Mouse (Mus musculus): ENCODE measurements at regions not wholly inside any gene's neighbourhood (a gene's known extent, or its start where the extent isn't known, plus 50 kb on each side); places are given as distances from the start of the nearest gene placed in this dataset.

- in situ Hi-C loops (cut with MboI; ENCODE audit: low pct_unique_long_range_greater_than_20kb), result no loop called here
- H3K27me3 ChIP-seq, result no peaks in the 10 kb centered on the region
- DNase-seq (ENCODE audit: low read depth, low spot score) (no peak), ATAC-seq (no peak)
- CTCF ChIA-PET, result interaction anchor here (0.7 to 1.4 kb wide), 5 partner anchors 9 to 31 kb away, joined by 3 to 5 read pairs (median 3); no protein-coding TSS in a partner anchor
- POLR2A ChIA-PET, result no interaction called here
- no peak for TF ChIP-seq CTCF (IDR thresholded peaks at IDR 0.05)
Measured at GRCm38 (mm10) chr9:116332485-116333118, 157.4 kb upstream of the Tgfbr2 start.

- DNase-seq (ENCODE audit: low read depth, low spot score) (no peak), ATAC-seq (no peak)
- ChIA-PET CTCF (no interaction called here), POLR2A (no interaction called here)
- no peak for TF ChIP-seq CTCF (IDR thresholded peaks at IDR 0.05)
- no peaks in the 10 kb centered on the region for H3K27me3 ChIP-seq
- in situ Hi-C loops (cut with MboI; ENCODE audit: low pct_unique_long_range_greater_than_20kb), result no loop called here
Measured at GRCm38 (mm10) chr9:116331406-116331805, 156.2 kb upstream of the Tgfbr2 start.

- ATAC-seq (no peak), DNase-seq (ENCODE audit: low read depth, low spot score) (no peak)
- in situ Hi-C loops (cut with MboI; ENCODE audit: low pct_unique_long_range_greater_than_20kb), result no loop called here
- TF ChIP-seq CTCF (IDR thresholded peaks at IDR 0.05), result no peak
- H3K27me3 ChIP-seq, result no peaks in the 10 kb centered on the region
- POLR2A ChIA-PET, result no interaction called here
- CTCF ChIA-PET, result no interaction called here
Measured at GRCm38 (mm10) chr9:116330796-116331195, 155.6 kb upstream of the Tgfbr2 start.

- ATAC-seq (no peak), DNase-seq (ENCODE audit: low read depth, low spot score) (no peak)
- no peak for TF ChIP-seq CTCF (IDR thresholded peaks at IDR 0.05)
- ChIA-PET CTCF (no interaction called here), POLR2A (no interaction called here)
- H3K27me3 ChIP-seq, result no peaks in the 10 kb centered on the region
- in situ Hi-C loops (cut with MboI; ENCODE audit: low pct_unique_long_range_greater_than_20kb), result no loop called here
Measured at GRCm38 (mm10) chr9:116329147-116329546, 154.0 kb upstream of the Tgfbr2 start.

GRCm38 (mm10) chr9:116328201-116328600, 153.0 kb upstream of the Tgfbr2 start:
- ChIA-PET CTCF (no interaction called here), POLR2A (no interaction called here)
- DNase-seq (ENCODE audit: low read depth, low spot score), result no peak
- in situ Hi-C loops (cut with MboI; ENCODE audit: low pct_unique_long_range_greater_than_20kb), result no loop called here
- H3K27me3 ChIP-seq, result no peaks in the 10 kb centered on the region
- TF ChIP-seq CTCF (IDR thresholded peaks at IDR 0.05), result no peak
- no peak for ATAC-seq

GRCm38 (mm10) chr9:116327080-116327479, 151.9 kb upstream of the Tgfbr2 start:
- DNase-seq (ENCODE audit: low read depth, low spot score) (no peak), ATAC-seq (no peak)
- no peak for TF ChIP-seq CTCF (IDR thresholded peaks at IDR 0.05)
- POLR2A ChIA-PET, result no interaction called here
- in situ Hi-C loops (cut with MboI; ENCODE audit: low pct_unique_long_range_greater_than_20kb), result no loop called here
- CTCF ChIA-PET, result no interaction called here
- no peaks in the 10 kb centered on the region for H3K27me3 ChIP-seq

- no peak for ATAC-seq
- CTCF ChIA-PET, result interaction anchor here (0.9 to 1.4 kb wide), 4 partner anchors 10 to 41 kb away, joined by 3 to 6 read pairs (median 4); no protein-coding TSS in a partner anchor
- H3K27me3 ChIP-seq, result no peaks in the 10 kb centered on the region
- TF ChIP-seq CTCF (IDR thresholded peaks at IDR 0.05), result no peak
- POLR2A ChIA-PET, result interaction anchor here (0.7 kb wide), 1 partner anchor 45 kb away, joined by 6 read pairs; no protein-coding TSS in a partner anchor
- no peak for DNase-seq (ENCODE audit: low read depth, low spot score)
- in situ Hi-C loops (cut with MboI; ENCODE audit: low pct_unique_long_range_greater_than_20kb), result no loop called here
Measured at GRCm38 (mm10) chr9:116324971-116325370, 149.8 kb upstream of the Tgfbr2 start.

- POLR2A ChIA-PET, result interaction anchor here (0.7 kb wide), 1 partner anchor 46 kb away, joined by 6 read pairs; no protein-coding TSS in a partner anchor
Measured at GRCm38 (mm10) chr9:116323871-116324721, 148.9 kb upstream of the Tgfbr2 start.

GRCm38 (mm10) chr9:116321908-116322307, 146.7 kb upstream of the Tgfbr2 start:
- in situ Hi-C loops (cut with MboI; ENCODE audit: low pct_unique_long_range_greater_than_20kb), result no loop called here
- no peaks in the 10 kb centered on the region for H3K27me3 ChIP-seq
- POLR2A ChIA-PET, result no interaction called here
- DNase-seq (ENCODE audit: low read depth, low spot score) (no peak), ATAC-seq (no peak)
- no peak for TF ChIP-seq CTCF (IDR thresholded peaks at IDR 0.05)
- CTCF ChIA-PET, result no interaction called here

More at GRCm38 (mm10) chr9:116323871-116324721, 148.9 kb upstream of the Tgfbr2 start:
- no peak for DNase-seq (ENCODE audit: low read depth, low spot score)
- H3K27me3 ChIP-seq, result no peaks in the 10 kb centered on the region
- no peak for TF ChIP-seq CTCF (IDR thresholded peaks at IDR 0.05)
- in situ Hi-C loops (cut with MboI; ENCODE audit: low pct_unique_long_range_greater_than_20kb), result no loop called here
- CTCF ChIA-PET, result interaction anchor here (0.9 to 1.2 kb wide), 3 partner anchors 11 to 40 kb away, joined by 3 to 6 read pairs (median 4); no protein-coding TSS in a partner anchor
- no peak for ATAC-seq

GRCm38 (mm10) chr9:116319421-116319820, 144.3 kb upstream of the Tgfbr2 start:
- ChIA-PET CTCF (no interaction called here), POLR2A (no interaction called here)
- in situ Hi-C loops (cut with MboI; ENCODE audit: low pct_unique_long_range_greater_than_20kb), result no loop called here
- DNase-seq (ENCODE audit: low read depth, low spot score) (no peak), ATAC-seq (no peak)
- H3K27me3 ChIP-seq, result no peaks in the 10 kb centered on the region
- no peak for TF ChIP-seq CTCF (IDR thresholded peaks at IDR 0.05)

GRCm38 (mm10) chr9:116316582-116317095, 141.5 kb upstream of the Tgfbr2 start:
- ChIA-PET CTCF (interaction anchor here (0.8 kb wide), 1 partner anchor 40 kb away, joined by 3 read pairs; no protein-coding TSS in a partner anchor), POLR2A (interaction anchor here (0.6 to 0.8 kb wide), 2 partner anchors 282 to 1176 kb away, joined by 4 to 5 read pairs; no protein-coding TSS in a partner anchor)
- TF ChIP-seq CTCF (IDR thresholded peaks at IDR 0.05), result no peak
- DNase-seq (ENCODE audit: low read depth, low spot score) (no peak), ATAC-seq (no peak)
- in situ Hi-C loops (cut with MboI; ENCODE audit: low pct_unique_long_range_greater_than_20kb), result no loop called here
- no peaks in the 10 kb centered on the region for H3K27me3 ChIP-seq

All from Patski (cell line).